Mouse (Mus musculus): ENCODE results near the gene Impdh1. TPM values are rescaled to one million over a fixed set of nuclear protein-coding genes. Genes with fewer than 3 reads are reported as not detected.

The Impdh1 gene
- polyA plus RNA-seq, 1 experiment from 2014 or later: 32.8 TPM

DNA sequence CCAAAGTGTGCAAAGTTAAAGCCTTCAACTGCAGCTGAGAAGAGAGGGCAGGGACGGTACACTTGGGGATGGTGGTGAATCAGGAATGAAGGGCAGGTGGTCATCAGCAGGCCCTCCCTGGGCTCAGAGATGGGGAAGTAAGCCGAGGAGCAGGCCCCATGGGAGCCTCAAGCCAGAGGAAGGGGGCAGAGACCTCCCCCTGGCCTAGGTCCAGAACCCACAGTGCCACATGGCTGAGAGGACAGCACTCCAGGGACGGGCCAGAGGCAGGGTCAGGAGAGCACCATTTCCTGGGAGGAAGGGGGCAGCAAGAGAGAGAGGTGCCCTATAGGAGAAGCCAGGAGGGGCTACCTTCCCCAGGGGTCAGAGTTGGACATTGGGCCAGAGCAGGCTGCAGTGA is 15.7 kb downstream of the Impdh1 start:
- Histone ChIP-seq H3K4me2 (no peak overlapping the region), H3K4me1 (replicated peaks) (peaks cover 12% of the 10 kb centered on the region), H3K9me3 (replicated peaks) (no peaks in the 10 kb centered on the region), H3K27ac (no peak overlapping the region), H3K9ac (no peak overlapping the region), H3K36me3 (peaks cover 16% of the 10 kb centered on the region; the same call in 1 of the 2 replicates), H3K27me3 (peaks cover 12% of the 10 kb centered on the region), H3K4me3 (no peak overlapping the region)
- ATAC-seq (replicated peaks; ENCODE audit: insufficient number of reproducible peaks, insufficient read depth, low FRiP score, low read depth): no peak
- WGBS: 64% methylated on average over 3 of the region's 3 CpGs

DNA sequence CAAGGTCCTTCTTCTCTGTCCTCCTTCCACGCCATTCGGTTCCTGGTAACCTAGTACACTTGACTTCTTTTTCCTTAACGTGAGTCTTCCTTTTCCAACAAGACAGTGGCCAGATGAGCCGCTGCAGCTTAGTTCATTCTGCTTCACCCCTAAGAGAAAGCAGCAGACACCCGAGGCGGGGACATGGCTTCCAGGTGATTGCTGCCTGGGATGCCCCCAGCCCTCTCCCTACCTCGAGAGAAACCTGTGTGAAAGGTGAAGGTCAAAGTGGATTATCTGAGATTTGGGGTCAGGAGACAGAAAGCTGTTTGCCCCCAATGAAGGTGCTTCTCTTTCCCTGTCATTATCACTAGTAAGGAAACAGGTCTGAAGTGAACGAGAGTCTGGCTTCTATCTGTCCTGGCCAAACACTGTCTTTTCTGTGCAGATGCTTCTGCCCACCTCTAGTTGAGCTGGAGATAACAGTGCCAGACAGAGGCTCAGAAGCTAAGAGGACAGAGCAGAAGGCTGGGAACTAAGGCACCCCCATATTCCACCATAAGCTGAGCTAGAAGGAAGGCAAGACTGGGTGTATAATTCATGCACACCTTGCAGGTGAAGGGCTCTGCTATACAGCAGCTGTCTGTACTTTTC is 16.8 kb downstream of the Impdh1 start:
- H3K4me1 ChIP-seq (replicated peaks): peaks cover 8% of the 10 kb centered on the region
- peaks cover 13% of the 10 kb centered on the region; the same call in 1 of the 2 replicates for H3K36me3 ChIP-seq
- 33% methylated on average over 8 of the region's 8 CpGs for WGBS
- H3K27ac ChIP-seq: no peak overlapping the region
- no peak for ATAC-seq (replicated peaks; ENCODE audit: insufficient number of reproducible peaks, insufficient read depth, low FRiP score, low read depth)
- H3K9me3 ChIP-seq (replicated peaks): no peaks in the 10 kb centered on the region
- H3K4me2 ChIP-seq: peak overlapping the region; percentile 72
- no peak overlapping the region for H3K9ac ChIP-seq
- H3K27me3 ChIP-seq: peaks cover 12% of the 10 kb centered on the region
- H3K4me3 ChIP-seq: peak overlapping the region; percentile 40

DNA sequence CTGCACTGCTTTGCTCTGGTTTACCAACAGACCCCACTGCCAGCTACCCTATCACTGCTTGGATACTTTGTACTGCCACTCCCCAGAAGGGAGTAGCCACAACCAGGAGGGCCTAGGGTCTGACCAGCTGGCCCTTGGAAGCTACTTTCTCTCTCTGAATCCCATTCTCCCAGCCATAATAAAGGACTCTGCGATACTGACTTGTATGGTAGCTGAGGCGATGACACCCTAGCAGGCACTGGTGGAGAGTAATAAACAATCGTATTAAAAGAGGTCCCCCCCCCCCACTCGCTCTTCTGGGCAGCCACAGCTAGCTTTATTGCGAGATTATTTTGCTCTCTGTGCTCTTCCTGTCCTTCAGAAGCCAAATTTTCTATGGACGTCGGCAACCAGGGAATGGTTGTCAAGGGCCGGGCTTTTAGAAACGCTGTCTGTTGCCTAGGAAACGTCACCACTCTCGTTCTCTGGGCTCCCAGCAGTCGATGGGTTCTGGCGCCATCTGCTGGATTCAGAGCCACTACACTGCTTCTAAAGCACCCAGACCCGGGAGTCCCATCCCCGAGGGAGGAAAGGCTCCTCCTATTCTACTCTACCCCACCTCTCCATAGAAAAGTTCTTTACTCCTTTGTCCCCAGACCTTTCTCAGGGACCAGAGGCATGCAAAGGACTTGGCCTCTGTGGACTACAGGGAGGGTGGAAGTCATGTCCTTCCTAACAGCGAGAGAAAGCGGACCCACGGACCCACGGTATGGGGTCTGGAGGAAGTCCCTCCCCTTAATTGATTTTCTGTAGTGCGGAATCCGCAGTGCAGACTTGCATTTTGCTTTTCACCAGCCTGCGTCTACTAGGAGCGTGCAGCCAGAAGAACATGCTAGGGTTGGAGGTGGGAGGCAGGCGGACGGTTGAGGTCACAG is 17.6 kb downstream of the Impdh1 start:
- Histone ChIP-seq H3K27ac (no peak overlapping the region), H3K4me1 (replicated peaks) (peaks cover 14% of the 10 kb centered on the region), H3K4me2 (peak overlapping the region; percentile 72), H3K9ac (peak overlapping the region; percentile 27; the same call in 1 of the 2 replicates), H3K36me3 (peaks cover 6% of the 10 kb centered on the region; the same call in 1 of the 2 replicates), H3K4me3 (peak overlapping the region; percentile 40), H3K9me3 (replicated peaks) (no peaks in the 10 kb centered on the region), H3K27me3 (peaks cover 12% of the 10 kb centered on the region)
- ATAC-seq (replicated peaks; ENCODE audit: insufficient number of reproducible peaks, insufficient read depth, low FRiP score, low read depth): peak; percentile 48
- 15% methylated on average over 25 of the region's 25 CpGs for WGBS

DNA sequence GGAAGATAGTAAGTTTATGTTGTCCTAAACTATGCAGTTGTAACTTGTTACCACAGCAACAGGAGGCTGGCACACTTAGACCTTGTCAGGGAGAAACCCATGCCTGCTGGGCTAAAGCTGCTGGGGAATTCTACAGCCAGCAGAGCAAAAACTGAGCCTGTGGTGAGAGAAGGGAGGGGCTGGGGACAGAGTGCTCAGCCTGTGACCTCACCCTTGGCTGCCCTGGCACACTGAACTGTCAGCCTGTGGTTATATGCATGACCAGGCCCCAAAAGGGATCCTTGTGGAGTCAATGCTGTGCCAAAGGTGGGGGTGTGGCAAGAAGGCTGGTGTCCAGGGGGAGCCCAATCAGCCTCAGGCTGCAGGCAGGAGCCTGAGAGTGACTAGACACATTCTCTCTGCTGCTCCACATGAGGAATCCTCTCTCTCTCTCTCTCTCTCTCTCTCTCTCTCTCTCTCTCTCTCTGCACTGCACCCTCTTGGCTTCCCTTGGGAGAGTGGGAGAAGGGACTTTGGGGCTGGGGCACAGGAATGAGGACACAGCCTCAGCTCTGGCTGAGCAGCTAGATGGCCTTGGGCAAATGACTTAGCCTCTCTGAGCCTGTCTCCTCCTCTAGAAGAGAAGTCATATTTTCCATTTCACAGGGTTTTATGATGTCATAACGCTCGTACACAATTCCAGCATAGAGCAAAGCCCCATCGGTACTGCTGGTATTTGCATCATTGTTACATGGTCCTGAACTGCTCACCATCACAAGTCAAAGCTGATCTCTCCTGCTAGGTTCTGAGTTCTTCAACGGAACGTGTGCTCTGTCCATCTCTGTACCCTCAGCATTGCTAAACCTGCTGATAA is 20.1 kb downstream of the Impdh1 start:
- Histone ChIP-seq H3K4me1 (replicated peaks) (peaks cover 14% of the 10 kb centered on the region), H3K4me2 (no peak overlapping the region), H3K9ac (no peak overlapping the region), H3K27me3 (peaks cover 18% of the 10 kb centered on the region), H3K4me3 (no peak overlapping the region), H3K36me3 (no peaks in the 10 kb centered on the region), H3K9me3 (replicated peaks) (no peaks in the 10 kb centered on the region), H3K27ac (no peak overlapping the region)
- ATAC-seq (replicated peaks; ENCODE audit: insufficient number of reproducible peaks, insufficient read depth, low FRiP score, low read depth): no peak
- 76% methylated on average over 5 of the region's 5 CpGs for whole genome bisulfite sequencing

DNA sequence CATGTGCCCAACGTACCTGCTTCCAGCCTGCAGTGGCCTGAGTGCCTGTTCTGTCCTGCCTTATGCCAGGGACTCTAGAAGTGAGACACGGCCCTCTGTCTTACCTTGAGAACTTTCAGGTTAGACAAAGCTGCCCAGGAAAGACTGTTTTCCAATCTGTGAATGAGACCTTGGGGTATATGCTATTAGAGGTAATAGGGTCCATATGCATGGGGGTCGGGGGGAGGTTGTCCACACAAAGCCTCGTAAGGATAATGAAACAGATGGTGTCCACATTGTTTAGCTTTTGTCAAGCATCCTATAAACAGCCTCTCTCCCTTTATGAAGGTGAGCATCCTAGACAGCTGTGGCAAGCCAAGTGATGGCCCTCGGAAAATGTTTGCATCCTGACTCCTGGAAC is 21.0 kb downstream of the Impdh1 start:
- Histone ChIP-seq H3K27me3 (peaks cover 18% of the 10 kb centered on the region), H3K27ac (no peak overlapping the region), H3K4me2 (no peak overlapping the region), H3K4me3 (no peak overlapping the region), H3K9me3 (replicated peaks) (no peaks in the 10 kb centered on the region), H3K9ac (no peak overlapping the region), H3K4me1 (replicated peaks) (peaks cover 14% of the 10 kb centered on the region), H3K36me3 (no peaks in the 10 kb centered on the region)
- no peak for ATAC-seq (replicated peaks; ENCODE audit: insufficient number of reproducible peaks, insufficient read depth, low FRiP score, low read depth)
- WGBS: 84% methylated on average over 5 of the region's 5 CpGs

DNA sequence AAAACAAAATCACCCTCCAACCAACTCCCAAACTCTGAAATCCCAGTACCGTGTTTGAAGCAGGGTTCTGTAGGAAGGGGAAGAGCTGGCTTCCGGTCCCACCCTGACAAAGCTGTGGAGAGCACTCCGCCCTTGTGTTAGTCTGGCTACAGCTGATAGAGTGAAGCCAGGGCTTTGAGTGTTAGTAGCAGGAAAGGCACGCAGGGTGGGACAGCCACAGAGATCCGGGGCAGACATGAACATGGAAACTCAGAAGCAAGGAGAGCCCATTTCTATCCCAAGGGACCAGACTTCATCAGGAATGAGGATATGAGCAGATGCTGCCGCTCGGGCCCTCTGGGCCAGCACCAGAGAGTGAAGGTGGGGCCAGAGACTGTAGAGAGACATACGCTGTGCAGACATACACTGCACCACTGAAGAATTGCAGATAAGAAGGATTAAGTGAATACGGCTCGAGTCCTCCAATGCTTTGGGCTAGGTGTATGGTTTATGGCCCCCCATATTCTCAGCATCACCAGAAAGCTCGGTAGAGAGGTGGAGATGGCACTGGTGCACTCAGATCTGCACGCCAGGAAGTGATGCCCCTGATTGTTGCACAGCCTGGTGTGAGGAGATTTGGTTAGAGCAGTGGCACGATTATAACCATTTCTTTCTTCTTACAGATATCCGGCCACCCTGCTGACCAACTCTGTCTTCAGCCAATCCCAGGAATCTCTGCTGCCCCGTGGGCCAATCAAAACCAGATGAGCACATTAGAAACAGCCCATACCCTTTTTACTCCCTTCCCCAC is 22.0 kb downstream of the Impdh1 start:
- Histone ChIP-seq H3K36me3 (no peaks in the 10 kb centered on the region), H3K27me3 (peaks cover 18% of the 10 kb centered on the region), H3K4me3 (no peak overlapping the region), H3K4me2 (peak overlapping the region; percentile 28; the same call in 1 of the 2 replicates), H3K9me3 (replicated peaks) (no peaks in the 10 kb centered on the region), H3K27ac (peak overlapping the region; percentile 37), H3K9ac (peak overlapping the region; percentile 4; the same call in 1 of the 2 replicates), H3K4me1 (replicated peaks) (peaks cover 14% of the 10 kb centered on the region)
- peak; percentile 80 for ATAC-seq (replicated peaks; ENCODE audit: insufficient number of reproducible peaks, insufficient read depth, low FRiP score, low read depth)
- 37% methylated on average over 15 of the region's 15 CpGs for WGBS

DNA sequence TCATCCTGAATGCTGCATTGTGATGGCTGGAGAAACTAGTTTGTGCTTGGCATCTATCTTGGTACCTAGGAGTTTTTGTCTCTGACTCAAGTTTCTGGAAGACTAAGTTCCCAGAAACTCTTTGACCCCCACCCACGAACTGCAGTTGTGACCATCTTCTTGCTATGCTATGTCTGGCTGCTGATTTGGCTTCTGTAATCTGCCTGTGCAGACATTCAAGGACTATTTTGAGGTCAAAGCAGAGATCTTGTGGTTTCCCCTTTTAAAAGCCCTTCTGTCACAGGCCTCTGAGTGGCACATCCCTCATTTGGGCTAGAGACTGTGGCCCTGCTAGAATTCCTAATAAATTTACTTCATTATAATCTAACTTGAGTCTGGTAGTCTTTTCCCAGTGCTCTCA is 28.2 kb downstream of the Impdh1 start:
- Histone ChIP-seq H3K36me3 (no peaks in the 10 kb centered on the region), H3K9ac (no peak overlapping the region), H3K4me2 (no peak overlapping the region), H3K9me3 (replicated peaks) (no peaks in the 10 kb centered on the region), H3K4me1 (replicated peaks) (no peaks in the 10 kb centered on the region), H3K4me3 (no peak overlapping the region), H3K27me3 (0 out of 2 replicates have a peak, but pooled peaks cover 4% of the 10 kb centered on the region), H3K27ac (no peak overlapping the region)
- ATAC-seq (replicated peaks; ENCODE audit: insufficient number of reproducible peaks, insufficient read depth, low FRiP score, low read depth): no peak
- WGBS: 52% methylated on average over 1 of the region's 1 CpGs

DNA sequence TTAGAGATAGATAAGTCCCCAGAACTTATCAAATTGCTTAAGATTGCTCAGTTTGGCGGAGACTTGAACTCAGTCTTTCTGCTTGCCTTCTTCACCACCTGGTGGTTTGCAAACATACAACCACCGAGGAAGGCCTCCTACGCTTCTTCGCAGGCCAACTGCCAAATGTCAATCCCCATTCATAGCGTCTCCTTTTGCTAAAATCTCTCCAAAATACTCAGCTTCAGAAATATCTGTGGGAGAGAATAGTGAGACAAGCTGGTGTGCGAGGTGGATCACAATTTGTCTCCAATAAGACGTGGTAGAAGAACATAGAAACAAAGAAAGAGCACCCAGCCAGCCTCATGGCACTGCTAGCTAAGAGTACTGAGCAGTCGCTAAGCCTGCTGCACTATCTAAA is 36.3 kb downstream of the Impdh1 start:
- H3K9ac ChIP-seq: peak overlapping the region; percentile 65; the same call in 1 of the 2 replicates
- WGBS: 50% methylated on average over 8 of the region's 8 CpGs
- H3K9me3 ChIP-seq (replicated peaks): no peaks in the 10 kb centered on the region
- ATAC-seq (replicated peaks; ENCODE audit: insufficient number of reproducible peaks, insufficient read depth, low FRiP score, low read depth): no peak
- H3K4me2 ChIP-seq: peak overlapping the region; percentile 98
- H3K36me3 ChIP-seq: no peaks in the 10 kb centered on the region
- peaks cover 10% of the 10 kb centered on the region for H3K4me1 ChIP-seq (replicated peaks)
- peaks cover 67% of the 10 kb centered on the region for H3K27me3 ChIP-seq
- H3K27ac ChIP-seq: no peak overlapping the region
- peak overlapping the region; percentile 65 for H3K4me3 ChIP-seq

DNA sequence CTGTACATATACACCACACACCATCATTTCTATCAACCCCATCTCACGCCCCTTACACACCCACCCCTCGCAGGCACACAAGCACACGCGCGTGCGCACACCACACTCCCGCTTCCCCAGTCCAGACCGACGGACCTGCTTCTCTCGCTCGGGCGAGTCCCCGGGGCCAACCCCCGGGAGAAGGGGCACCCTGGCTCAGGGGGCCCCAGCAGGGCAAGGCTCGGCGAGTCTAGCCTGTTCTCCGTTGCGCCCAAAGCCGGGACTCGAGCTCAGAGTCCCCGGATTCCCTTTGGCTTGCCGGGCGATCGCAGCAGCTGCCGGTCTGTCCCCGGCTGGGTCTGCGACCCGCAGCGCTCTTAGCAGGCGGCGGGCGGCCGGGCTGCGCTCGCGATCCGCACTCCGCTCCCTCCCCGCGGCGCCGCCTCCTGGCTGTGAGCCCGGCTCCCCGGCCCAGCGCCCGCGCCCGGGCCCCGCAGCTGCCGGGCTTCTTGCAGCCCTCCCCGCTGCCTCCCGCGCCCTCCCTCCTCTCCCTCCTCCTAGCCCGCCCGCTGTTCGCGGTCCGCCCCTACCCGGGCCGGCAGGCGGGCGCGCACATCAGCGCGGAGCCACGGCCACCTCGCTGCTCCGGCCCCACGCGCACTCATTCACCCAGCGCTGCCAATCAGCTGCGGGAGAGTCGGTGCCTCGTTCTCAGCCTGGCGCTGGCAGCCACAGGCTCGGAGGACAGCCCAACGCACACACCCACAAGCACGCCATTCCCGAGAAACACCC is 37.1 kb downstream of the Impdh1 start, which contains the start of gene Prrt4:
Gene Prrt4 (minus strand): TSS at position 697 of the 771 bp plus-strand sequence.
- 1% methylated on average over 69 of the region's 79 CpGs for WGBS
- H3K4me1 ChIP-seq (replicated peaks): peaks cover 10% of the 10 kb centered on the region
- no peaks in the 10 kb centered on the region for H3K9me3 ChIP-seq (replicated peaks)
- peaks cover 75% of the 10 kb centered on the region for H3K27me3 ChIP-seq
- peak within 1 kb of the TSS; percentile 65 for H3K4me3 ChIP-seq
- peak within 1 kb of the TSS; percentile 65 for H3K9ac ChIP-seq
- H3K4me2 ChIP-seq: peak within 1 kb of the TSS; percentile 98
- no peak within 1 kb of the TSS for H3K27ac ChIP-seq
- H3K36me3 ChIP-seq: no peaks in the 10 kb centered on the region
- ATAC-seq (replicated peaks; ENCODE audit: insufficient number of reproducible peaks, insufficient read depth, low FRiP score, low read depth): peak; percentile 55

All from heart, embryonic 15.5 days (tissue).